Mouse (Mus musculus) CH12.LX (cell line): Measurements from ENCODE around the gene Cep78. TPM values are rescaled to one million over a fixed set of nuclear protein-coding genes. Genes with fewer than 3 reads are reported as not detected.

ENCODE experiments used
- DNase-seq: peaks from one replicate; pipeline ENCODE4 v3.0.0-alpha.2; 2013; ENCODE audit errors: extremely low read depth
- H3K27ac ChIP-seq: 2 replicates; pipeline ENCODE4 v1.5.1; 2012; ENCODE audit warnings: low read depth, mild to moderate bottlenecking, control low read depth, moderate library complexity; ENCODE audit not compliant: insufficient read depth
- H3K27me3 ChIP-seq: replicated peaks from 2 replicates; pipeline ENCODE3; 2012; ENCODE audit warnings: inconsistent platforms
- H3K36me3 ChIP-seq, 2 experiments: replicated peaks in 1 of 2; 2 replicates each; pipeline versions ENCODE3 to v1.6.1; 2012; ENCODE audit warnings: inconsistent platforms in 1 of 2, low read length in 1 of 2, mild to moderate bottlenecking in 1 of 2, mixed read lengths in 1 of 2, moderate library complexity in 1 of 2; ENCODE audit not compliant: control insufficient read depth in 1 of 2, insufficient read depth in 1 of 2
- H3K4me1 ChIP-seq, 2 experiments: 2 replicates each; pipeline ENCODE4 v1.6.1; 2012; ENCODE audit warnings: inconsistent platforms in 1 of 2, moderate library complexity in 1 of 2; ENCODE audit not compliant: insufficient read depth in 2 of 2, control insufficient read depth in 1 of 2
- H3K4me2 ChIP-seq: 2 replicates; pipeline ENCODE4 v1.6.1; 2012; ENCODE audit warnings: low read depth, mild to moderate bottlenecking, control low read depth; ENCODE audit not compliant: poor library complexity, insufficient read depth, severe bottlenecking
- H3K4me3 ChIP-seq, 3 experiments: fragments of 150-350 bp in 1 of 3; sonication (generic) in 1 of 3; replicated peaks in 1 of 3; 2 replicates each; pipeline versions ENCODE3 to v1.5.1; 2011 to 2012; ENCODE audit warnings: low read depth in 2 of 3, low read length in 2 of 3, mild to moderate bottlenecking in 2 of 3, moderate library complexity in 2 of 3, control low read depth in 1 of 3, improper control_type of control experiment in 1 of 3, inconsistent platforms in 1 of 3, mixed read lengths in 1 of 3; ENCODE audit not compliant: poor library complexity in 1 of 3
- H3K79me2 ChIP-seq: replicated peaks from 2 replicates; pipeline ENCODE4 v1.6.1; 2012; ENCODE audit warnings: mild to moderate bottlenecking, moderate library complexity; ENCODE audit not compliant: control insufficient read depth, poor library complexity, insufficient read depth, severe bottlenecking; ENCODE audit errors: extremely low read depth
- H3K9ac ChIP-seq: 2 replicates; pipeline ENCODE4 v1.6.1; 2012; ENCODE audit warnings: low read depth, mild to moderate bottlenecking, control low read depth, moderate library complexity; ENCODE audit not compliant: insufficient read depth
- H3K9me3 ChIP-seq: replicated peaks from 2 replicates; pipeline ENCODE3; 2012; ENCODE audit warnings: low read length, inconsistent platforms, mixed read lengths
- E2F4 ChIP-seq: IDR thresholded peaks from 2 replicates; pipeline ENCODE4 v1.6.1; 2011; ENCODE audit warnings: low read depth, low read length, improper control_type of control experiment; ENCODE audit not compliant: insufficient replicate concordance
- EP300 ChIP-seq: IDR thresholded peaks from 2 replicates; pipeline ENCODE4 v1.6.1; 2011; ENCODE audit warnings: low read length, improper control_type of control experiment
- ETS1 ChIP-seq: conservative IDR thresholded peaks from 2 replicates; pipeline ENCODE4 v1.6.1; 2012; ENCODE audit warnings: low read depth, mild to moderate bottlenecking, inconsistent platforms, low read length, improper control_type of control experiment, moderate library complexity
- JUN ChIP-seq: IDR thresholded peaks from 2 replicates; pipeline ENCODE4 v1.6.1; 2011; ENCODE audit warnings: low read depth, mild to moderate bottlenecking, low read length, improper control_type of control experiment, moderate library complexity; ENCODE audit not compliant: insufficient read depth
- JUND ChIP-seq: conservative IDR thresholded peaks from 2 replicates; pipeline ENCODE4 v1.6.1; 2011; ENCODE audit warnings: low read depth, low read length, improper control_type of control experiment
- KAT2A ChIP-seq: IDR thresholded peaks from 2 replicates; pipeline ENCODE4 v1.6.1; 2012; ENCODE audit warnings: low read length, improper control_type of control experiment, inconsistent platforms; ENCODE audit not compliant: insufficient replicate concordance
- MAFK ChIP-seq: IDR thresholded peaks from 2 replicates; pipeline ENCODE4 v1.6.1; 2011; ENCODE audit warnings: low read length, improper control_type of control experiment; ENCODE audit not compliant: insufficient replicate concordance
- MAX ChIP-seq: IDR thresholded peaks from 2 replicates; pipeline ENCODE4 v1.6.1; 2011; ENCODE audit warnings: low read length, improper control_type of control experiment
- MAZ ChIP-seq: IDR thresholded peaks from 2 replicates; pipeline ENCODE4 v1.6.1; 2012; ENCODE audit warnings: low read depth, mild to moderate bottlenecking, inconsistent platforms, low read length, improper control_type of control experiment, moderate library complexity
- MEF2A ChIP-seq: IDR thresholded peaks from 2 replicates; pipeline ENCODE4 v1.6.1; 2014; ENCODE audit warnings: low read depth, mild to moderate bottlenecking, inconsistent platforms, low read length, improper control_type of control experiment, borderline replicate concordance
- MXI1 ChIP-seq: IDR thresholded peaks from 2 replicates; pipeline ENCODE4 v1.6.1; 2011; ENCODE audit warnings: mild to moderate bottlenecking, low read depth, low read length, improper control_type of control experiment
- NELFE ChIP-seq: IDR thresholded peaks from 2 replicates; pipeline ENCODE4 v1.6.1; 2011; ENCODE audit warnings: low read depth, low read length, improper control_type of control experiment
- NRF1 ChIP-seq: IDR thresholded peaks from 2 replicates; pipeline ENCODE4 v1.6.1; 2014; ENCODE audit warnings: low read depth, mild to moderate bottlenecking, inconsistent platforms, low read length, improper control_type of control experiment, moderate library complexity
- PAX5 ChIP-seq: IDR thresholded peaks from 2 replicates; pipeline ENCODE4 v1.6.1; 2012; ENCODE audit warnings: low read length, inconsistent platforms, mixed read lengths
- POLR2AphosphoS2 ChIP-seq: IDR thresholded peaks from 2 replicates; pipeline ENCODE4 v1.6.1; 2011; ENCODE audit warnings: low read depth, low read length, improper control_type of control experiment
- RAD21 ChIP-seq: IDR thresholded peaks from 2 replicates; pipeline ENCODE4 v1.6.1; 2011; ENCODE audit warnings: low read depth, mild to moderate bottlenecking, low read length, improper control_type of control experiment, moderate library complexity
- RCOR1 ChIP-seq: conservative IDR thresholded peaks from 2 replicates; pipeline ENCODE4 v1.6.1; 2012; ENCODE audit warnings: low read depth, mild to moderate bottlenecking, inconsistent platforms, low read length, improper control_type of control experiment
- SIN3A ChIP-seq: IDR thresholded peaks from 2 replicates; pipeline ENCODE4 v1.6.1; 2012; ENCODE audit warnings: low read length, improper control_type of control experiment, inconsistent platforms
- TBP ChIP-seq: conservative IDR thresholded peaks from 2 replicates; pipeline ENCODE4 v1.6.1; 2011; ENCODE audit warnings: low read depth, low read length, improper control_type of control experiment
- UBTF ChIP-seq: IDR thresholded peaks from 2 replicates; pipeline ENCODE4 v1.6.1; 2012; ENCODE audit warnings: low read depth, mild to moderate bottlenecking, inconsistent platforms, low read length, improper control_type of control experiment, moderate library complexity
- USF1 ChIP-seq: IDR thresholded peaks from 2 replicates; pipeline ENCODE4 v1.6.1; 2014; ENCODE audit warnings: low read depth, mild to moderate bottlenecking, inconsistent platforms, low read length, improper control_type of control experiment
- ZC3H11A ChIP-seq: IDR thresholded peaks from 2 replicates; pipeline ENCODE4 v1.6.1; 2012; ENCODE audit warnings: low read depth, mild to moderate bottlenecking, inconsistent platforms, low read length, improper control_type of control experiment
- dilution Hi-C: fragments of 300-500 bp; cut with MboI; formaldehyde crosslinking; loops from 2 replicates; pipeline ENCODE4 v1.14.3; 2020; ENCODE audit warnings: low sequenced_read_pairs; ENCODE audit not compliant: extremely low pct_unique_long_range_greater_than_20kb, extremely low pct_ligation_motif_present
- in situ Hi-C: fragments of 300-500 bp; cut with MboI; formaldehyde crosslinking; loops from 3 replicates; pipeline ENCODE4 v1.14.3; 2019; ENCODE audit warnings: low sequenced_read_pairs, low pct_ligation_motif_present, low pct_unique_long_range_greater_than_20kb, mixed read lengths
- polyA plus RNA-seq: library from polyadenylated mRNA; unstranded; fragments of >175 nt; gene quantifications from 2 replicates; pipeline ENCODE4 v1.2.1, GENCODE M21; 2012; ENCODE audit warnings: low read depth; ENCODE audit not compliant: insufficient read length
- total RNA-seq, 2 experiments: library from RNA; depleted of rRNA; stranded (reverse); fragments of 300-350 nt in 1 of 2; fragments of >200 nt in 1 of 2; gene quantifications; 2 replicates each; pipeline ENCODE4 v1.2.3; 2012 to 2014

Gene Cep78
- total and polyA plus RNA-seq, 3 experiments: 9.9 to 18.3 (median 11.7) TPM

DNA sequence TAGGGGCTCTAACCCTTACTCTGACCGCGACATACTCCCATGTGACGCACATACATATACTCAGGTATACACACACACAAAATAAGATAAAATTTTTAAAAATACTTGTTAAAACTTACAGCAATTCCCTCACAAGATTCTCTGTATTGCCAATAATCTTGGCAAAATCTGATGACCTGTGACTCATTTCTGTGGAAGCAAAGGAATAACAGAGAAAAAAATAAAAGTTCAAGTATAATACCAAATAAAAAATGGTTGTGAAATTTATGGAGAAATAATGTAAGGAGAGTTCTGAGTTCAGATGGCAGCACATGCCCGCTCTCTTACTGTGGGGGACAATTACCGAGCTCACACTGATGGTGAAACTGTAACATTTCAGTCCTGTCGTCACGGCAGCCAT is 65.5 kb downstream of the Cep78 start:
- in situ Hi-C loops (no loop called here), dilution Hi-C loops (no loop called here)
- no peak for DNase-seq
- H3K36me3 ChIP-seq: peaks cover 50 to 73% of the 10 kb centered on the region in 2 experiments
- H3K9me3 ChIP-seq: no peaks in the 10 kb centered on the region
- H3K27me3 ChIP-seq: no peaks in the 10 kb centered on the region
- H3K79me2 ChIP-seq: peaks cover 48% of the 10 kb centered on the region
- H3K4me1 ChIP-seq: peaks cover 0 to 18% of the 10 kb centered on the region in 2 experiments; a peak in 2 of 4 replicates
- TF ChIP-seq EP300: no peak
- no peak for TF ChIP-seq UBTF
- no peak for TF ChIP-seq JUND
- TF ChIP-seq RCOR1: no peak
- TF ChIP-seq RAD21: no peak
- no peak for TF ChIP-seq MXI1
- no peak for TF ChIP-seq TBP
- no peak for TF ChIP-seq JUN
- TF ChIP-seq POLR2AphosphoS2: no peak
- TF ChIP-seq ZC3H11A: no peak
- H3K27ac ChIP-seq: no peak overlapping the region
- H3K4me2 ChIP-seq: no peak overlapping the region
- no peak overlapping the region for H3K4me3 ChIP-seq
- no peak overlapping the region for H3K9ac ChIP-seq

DNA sequence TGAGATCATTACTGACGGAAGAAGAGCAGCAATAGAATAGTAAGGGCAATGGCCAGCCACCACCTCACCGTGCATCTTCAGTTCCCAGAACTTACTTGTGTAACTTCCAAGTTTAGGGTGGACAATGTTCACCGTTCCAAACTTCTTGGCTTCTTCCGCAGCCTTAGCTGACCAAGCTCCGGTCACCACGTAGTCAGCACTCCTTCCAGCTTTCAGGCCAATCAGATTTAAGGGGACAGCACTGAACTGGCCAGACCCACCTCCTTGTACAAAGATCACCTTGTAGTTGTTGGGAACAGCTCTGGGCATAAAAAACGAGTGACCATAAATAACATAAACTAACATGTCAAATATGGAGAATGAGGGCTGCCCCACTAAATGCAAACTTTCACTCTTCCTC is 66.7 kb downstream of the Cep78 start:
- peaks cover 36% of the 10 kb centered on the region for H3K79me2 ChIP-seq
- peaks cover 63 to 85% of the 10 kb centered on the region in 2 experiments for H3K36me3 ChIP-seq
- H3K27me3 ChIP-seq: no peaks in the 10 kb centered on the region
- H3K9me3 ChIP-seq: no peaks in the 10 kb centered on the region
- no peak overlapping the region for H3K27ac ChIP-seq
- TF ChIP-seq NRF1 (no peak), NELFE (no peak), RAD21 (no peak), USF1 (no peak), PAX5 (no peak), ETS1 (no peak), MAFK (no peak), MXI1 (no peak), ZC3H11A (no peak), RCOR1 (no peak), MAZ (no peak), MEF2A (no peak), SIN3A (no peak), MAX (no peak), E2F4 (no peak), KAT2A (no peak)
- in situ Hi-C loops (no loop called here), dilution Hi-C loops (no loop called here)
- no peak for DNase-seq
- H3K9ac ChIP-seq: no peak overlapping the region
- peaks cover 0 to 18% of the 10 kb centered on the region in 2 experiments; a peak in 2 of 4 replicates for H3K4me1 ChIP-seq
- no peak overlapping the region for H3K4me3 ChIP-seq
- H3K4me2 ChIP-seq: no peak overlapping the region
